Mouse (Mus musculus): ENCODE measurements around the gene Serpine3. TPM values are rescaled to one million over a fixed set of nuclear protein-coding genes. Genes with fewer than 3 reads are reported as not detected.
"Not testable (repeated sequence)": the region's sequence is repeated elsewhere in the genome, so short reads cannot be mapped to it uniquely, and the experiment has no call there.

The Serpine3 gene
- total RNA-seq (2021) = not detected
- long read RNA-seq, experiment 1 = 0 reads
- long read RNA-seq, experiment 2, partial matches to known transcripts = 0 of 1 reads
- long read RNA-seq, experiment 2, other reads (novel, unspliced or antisense) = 1 of 1 reads

DNA sequence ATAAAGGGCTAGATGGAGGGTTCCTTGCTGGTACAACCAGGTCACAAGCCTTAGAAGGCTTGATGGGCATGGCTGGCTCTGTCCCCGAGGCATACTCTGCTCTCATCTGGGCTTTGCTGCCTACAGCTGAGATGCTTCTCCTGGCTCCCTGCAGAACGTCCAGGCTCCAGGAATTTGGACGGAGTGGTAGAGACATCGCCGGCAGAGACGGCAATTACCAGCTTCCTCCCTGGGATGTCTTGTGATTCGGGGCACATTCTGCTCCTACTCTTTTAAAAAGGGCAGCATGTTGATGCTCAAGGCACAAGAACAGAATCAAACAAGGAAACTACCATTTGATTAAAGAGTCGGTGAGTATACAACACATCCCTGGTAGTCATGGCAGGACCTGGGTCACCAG lies at the start of gene Serpine3:
Gene Serpine3, plus strand, starts transcription at position 301 of the 400 bp plus-strand sequence.
- no peak for DNase-seq

DNA sequence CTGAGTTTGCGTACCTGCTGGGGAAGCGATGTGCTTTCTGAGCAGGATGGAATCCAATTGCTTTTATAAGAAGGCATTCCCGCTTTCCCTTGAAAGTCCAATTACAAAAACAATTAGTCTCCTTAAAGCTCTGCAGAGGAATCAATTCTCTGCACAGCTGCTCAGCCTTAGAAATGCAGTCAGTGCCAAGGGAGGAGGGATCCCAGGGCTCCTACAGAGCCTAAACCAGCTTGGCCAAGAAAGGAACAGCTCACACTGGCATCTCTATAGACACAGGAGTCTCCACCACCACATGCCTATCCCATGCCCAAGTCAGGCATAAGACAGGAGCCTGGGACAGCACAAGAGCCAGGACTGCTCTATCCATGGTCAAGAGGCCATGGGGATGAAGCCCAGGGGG lies 41.1 kb upstream of the Serpine3 start:
- DNase-seq = no peak

DNA sequence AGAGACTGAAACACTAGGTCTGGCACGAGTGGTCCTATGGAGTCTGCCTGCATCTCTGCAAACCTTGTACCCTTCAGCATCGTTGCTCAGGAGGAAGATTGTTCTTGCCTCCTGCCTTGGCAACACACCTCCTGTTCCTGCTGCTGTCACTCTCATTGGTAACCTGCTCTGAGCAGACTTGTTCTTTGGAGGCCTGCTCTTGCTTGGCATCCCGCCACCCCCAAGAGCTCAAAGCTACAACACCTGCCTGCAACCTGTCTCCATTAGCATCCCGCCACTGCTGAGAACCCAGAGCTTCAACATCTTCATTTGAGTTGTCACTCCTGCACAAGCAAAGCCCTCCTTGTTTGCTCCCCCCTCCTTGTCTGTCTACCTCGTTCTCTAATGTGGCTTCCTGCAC lies 35.5 kb upstream of the Serpine3 start:
- no peak for DNase-seq

DNA sequence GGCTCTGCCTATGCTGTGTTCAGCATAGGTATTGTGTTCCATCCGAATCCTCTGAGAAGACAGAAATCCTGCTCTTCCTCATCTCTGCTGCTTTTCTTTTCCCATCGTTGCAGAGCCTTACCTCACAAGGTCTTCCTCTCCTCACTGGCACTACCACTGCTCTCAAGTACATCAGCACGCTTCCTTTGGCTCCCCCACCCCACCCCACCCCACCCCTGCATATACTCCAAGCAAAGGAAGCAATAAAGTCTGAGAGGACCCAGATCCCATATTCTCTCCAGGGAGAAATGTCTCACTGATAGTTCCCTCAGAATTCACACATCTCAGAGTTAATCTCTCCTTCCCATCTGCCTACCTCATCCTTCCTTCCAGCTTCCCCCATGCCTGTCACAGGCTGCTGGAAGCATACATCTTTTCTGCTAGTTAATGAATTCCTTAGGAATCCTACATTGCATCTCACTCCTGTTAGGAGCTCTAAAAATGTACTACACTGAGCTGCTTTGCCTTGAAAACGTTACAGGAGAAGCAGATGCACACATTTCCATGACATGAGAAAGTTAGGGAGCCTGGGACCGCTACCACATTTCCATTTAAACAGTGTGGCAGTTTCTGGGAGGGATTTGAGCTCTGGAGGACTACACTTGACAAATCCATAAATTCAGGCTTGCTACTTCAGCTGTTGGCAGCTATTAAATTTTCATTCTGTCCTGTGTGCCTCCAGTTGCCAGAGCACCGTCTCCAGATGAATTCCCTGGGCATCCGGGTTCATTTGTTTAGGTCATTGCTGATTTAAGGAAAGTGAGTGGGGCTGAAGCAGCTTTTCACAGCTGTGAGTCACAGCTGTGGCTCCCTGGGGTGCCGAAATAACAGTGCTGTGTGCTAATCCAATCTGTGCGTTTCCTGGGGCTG lies 25.8 kb upstream of the Serpine3 start:
- no peak for DNase-seq

DNA sequence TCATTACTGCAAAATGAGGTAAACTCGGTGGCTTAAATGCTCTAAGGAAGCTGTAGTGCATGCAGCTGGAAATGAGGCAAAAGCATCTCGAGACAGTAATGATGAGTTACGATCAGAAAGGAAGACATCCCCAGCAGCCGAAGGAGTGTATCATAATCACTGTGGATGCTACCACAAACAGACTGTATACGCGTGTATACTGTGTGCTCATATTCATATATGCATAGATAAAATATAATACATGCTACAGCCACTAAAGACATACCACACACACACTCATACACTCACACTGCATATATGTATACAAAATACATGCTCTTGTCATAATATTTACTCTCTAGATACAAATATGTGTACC lies 25.1 kb upstream of the Serpine3 start:
- no peak for DNase-seq

DNA sequence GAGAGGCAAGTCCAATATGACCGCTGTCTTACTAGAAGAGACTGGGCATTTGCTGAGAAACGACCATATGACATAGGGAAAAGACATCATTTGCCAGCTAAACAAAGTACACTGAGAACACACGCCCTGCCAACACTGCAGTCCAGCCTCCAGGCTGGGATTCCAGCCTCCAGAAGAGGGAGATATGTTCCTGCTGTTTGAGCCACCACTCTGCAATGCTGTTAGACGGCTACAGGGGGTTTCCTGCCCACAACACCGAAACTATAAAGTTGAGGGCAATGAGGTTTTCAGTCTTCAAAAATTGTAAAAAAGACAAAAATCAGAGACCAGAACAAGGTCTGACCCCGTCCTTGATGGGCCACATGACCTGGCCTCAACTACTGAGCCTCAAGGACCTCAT lies 24.4 kb upstream of the Serpine3 start:
- DNase-seq = peak; percentile 29 to 41

DNA sequence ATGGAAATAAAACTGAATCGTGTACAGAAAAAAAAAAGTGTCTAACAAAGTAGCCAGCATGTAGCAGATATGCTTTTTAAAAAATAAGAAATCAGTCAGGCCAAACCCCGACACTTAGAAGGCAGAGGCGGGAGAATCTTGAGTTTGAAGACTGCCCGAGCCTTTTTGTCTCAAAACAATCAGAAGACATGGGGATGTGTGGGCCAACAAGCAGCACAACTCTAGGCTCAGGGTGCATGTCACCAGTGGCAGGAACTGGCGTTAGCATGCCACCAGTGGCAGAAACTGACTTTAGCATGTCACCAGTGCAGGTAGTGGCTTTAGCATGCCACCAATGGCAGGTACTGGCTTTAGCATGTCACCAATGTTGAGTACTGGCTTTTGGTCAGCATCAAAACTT lies 23.9 kb upstream of the Serpine3 start:
- DNase-seq = peak in 1 of 2 experiments; percentile 1

DNA sequence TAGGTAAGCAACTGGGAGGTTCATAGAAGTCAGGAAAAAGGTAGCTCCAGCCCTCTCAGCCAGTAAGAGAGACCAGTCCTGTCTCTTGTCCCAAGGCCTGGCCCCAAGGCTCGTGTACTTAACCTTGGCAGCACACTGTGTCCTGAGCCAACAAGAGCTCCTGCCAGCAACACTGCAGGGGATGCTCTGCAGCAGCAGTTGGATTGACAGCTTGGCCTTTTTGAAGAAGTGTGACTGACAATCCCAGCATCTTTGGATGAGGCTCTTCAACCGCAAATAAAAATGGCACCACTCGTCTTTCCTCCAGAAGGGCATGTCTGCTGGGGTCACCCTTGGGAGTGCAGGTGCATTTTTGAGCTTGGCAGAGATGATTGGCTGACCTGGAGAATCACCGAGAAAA lies 23.1 kb upstream of the Serpine3 start:
- DNase-seq = peak; percentile 9 to 20

DNA sequence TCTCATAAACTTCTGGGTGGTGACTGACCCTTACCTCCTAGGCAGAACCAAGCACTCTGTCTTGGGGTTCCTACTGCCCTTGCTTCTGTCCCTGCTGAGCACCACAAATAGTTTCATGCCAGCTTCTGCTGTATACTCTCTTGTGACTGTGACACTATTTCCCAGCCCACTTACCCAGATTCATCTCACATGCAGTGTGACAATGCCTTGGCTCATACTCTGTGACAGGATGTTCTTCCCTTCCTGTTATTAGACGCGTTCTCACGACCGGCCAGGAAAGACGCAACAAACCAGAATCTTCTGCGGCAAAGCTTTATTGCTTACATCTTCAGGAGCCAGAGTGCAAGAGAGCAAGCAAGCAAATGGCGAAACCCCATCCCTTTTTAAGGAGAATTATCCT lies 21.1 kb upstream of the Serpine3 start:
- DNase-seq = not testable (repeated sequence)

DNA sequence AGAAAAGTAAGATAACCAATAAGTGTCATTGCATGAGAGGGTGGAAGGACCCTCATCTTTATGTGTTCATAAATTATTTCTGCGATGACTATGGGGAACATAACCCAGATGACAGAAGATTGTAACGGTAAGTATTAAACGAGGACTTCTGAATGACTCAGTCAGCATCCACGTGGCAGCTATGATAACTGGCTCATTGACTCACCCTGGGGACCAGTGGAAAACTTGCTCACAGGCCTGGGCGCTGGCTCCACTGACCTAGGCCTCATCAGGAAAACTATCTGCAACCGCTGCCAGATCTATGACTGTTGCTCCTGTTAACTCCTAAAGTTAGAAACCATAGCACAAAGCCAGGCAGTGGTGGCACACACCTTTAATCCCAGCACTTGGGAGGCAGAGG lies 15.1 kb upstream of the Serpine3 start:
- DNase-seq = peak in 1 of 2 experiments; percentile 15

DNA sequence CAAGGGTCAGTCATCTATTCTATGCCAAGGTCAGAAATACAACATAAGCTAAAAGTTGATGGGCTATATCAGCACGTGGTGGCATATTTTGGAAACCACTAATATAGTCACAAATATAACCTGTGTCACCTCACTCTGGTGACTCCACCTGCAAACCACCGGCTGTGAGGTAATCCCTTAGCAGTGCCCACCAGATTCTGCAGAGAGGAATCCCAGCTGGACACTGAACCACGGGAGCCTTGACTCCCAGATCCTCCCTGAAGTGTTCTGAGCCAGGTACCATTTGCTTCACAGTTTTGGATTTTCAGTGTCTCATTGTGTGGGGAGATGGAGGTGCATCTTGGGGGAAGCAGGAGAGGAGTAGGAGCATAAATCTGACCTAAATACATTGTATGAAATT lies 13.1 kb upstream of the Serpine3 start:
- no peak for DNase-seq

DNA sequence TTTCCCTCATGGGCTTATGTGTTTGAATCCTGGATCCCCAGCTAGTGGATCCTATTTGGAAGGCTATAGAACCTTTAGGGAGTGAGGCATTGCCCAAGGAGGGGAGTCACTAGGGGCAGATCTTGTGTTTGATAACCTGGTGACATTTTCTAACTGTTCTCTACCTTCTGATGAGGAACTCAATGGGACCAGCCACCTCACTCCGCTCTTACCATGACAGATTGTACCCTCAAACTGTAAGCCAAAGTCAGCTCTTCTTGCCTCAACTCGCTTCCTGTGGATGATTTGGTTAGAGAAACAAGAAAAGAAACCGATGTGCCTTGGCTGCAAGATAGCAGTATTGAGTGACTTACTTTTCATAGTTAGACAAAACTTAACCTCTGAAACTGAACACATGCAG lies 11.7 kb upstream of the Serpine3 start:
- no peak for DNase-seq

DNA sequence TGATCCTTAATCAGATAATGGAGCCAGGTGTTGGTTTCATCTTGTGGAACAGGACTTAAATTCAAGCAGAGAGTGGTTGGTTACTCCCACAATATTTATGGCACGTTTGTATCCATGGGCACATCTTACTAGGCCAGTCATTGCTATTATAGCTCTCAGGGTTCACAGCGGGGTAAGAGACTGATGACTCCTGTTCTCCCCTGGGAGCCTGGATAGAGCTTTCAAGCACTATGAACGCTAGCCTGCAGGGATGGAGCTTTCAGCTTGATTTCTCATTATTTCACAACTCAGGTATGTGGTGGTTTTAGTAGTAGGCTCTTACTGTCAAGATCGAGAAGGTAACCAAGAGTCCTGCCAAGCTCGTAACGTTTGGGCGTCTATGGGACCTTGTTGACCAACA lies 7.5 kb upstream of the Serpine3 start:
- DNase-seq = no peak

DNA sequence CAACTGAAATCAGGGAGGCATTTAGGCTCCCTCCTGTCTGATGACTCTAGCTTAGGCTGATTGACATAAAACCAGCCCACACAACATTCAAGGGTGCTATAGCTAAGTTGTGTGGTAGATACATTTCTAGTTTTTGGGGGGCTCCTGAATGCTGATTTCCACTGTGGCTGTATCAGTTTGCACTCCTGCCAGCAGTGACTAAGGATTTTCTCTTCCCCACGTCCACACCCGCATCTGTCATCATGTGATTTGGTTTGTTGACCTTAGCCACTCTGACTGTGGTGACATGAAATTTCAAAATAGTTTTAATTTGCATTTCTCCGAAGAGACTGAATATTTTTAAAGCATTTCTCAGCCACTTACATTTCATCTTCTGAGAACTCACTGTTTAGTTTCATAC lies 6.0 kb upstream of the Serpine3 start:
- no peak for DNase-seq

DNA sequence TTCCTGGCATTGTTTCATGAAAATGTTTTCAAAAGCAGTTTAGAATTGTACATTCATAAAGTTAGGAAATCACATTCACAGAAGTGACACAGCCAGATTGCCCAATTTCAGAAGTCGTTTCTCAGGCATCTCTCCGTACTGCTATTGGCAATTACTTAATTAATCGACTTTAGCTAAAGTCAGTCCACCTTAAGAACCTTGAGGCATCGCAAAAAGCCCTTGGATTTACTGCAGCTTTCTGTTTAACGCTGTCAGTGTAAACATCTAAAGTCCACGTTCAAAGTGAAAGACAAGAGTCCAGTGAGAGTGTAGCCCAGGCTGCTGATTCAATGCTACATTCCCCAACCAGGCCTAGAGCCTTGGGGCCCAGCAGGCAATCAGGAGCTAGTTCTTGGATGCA lies 1.1 kb upstream of the Serpine3 start:
- no peak for DNase-seq

DNA sequence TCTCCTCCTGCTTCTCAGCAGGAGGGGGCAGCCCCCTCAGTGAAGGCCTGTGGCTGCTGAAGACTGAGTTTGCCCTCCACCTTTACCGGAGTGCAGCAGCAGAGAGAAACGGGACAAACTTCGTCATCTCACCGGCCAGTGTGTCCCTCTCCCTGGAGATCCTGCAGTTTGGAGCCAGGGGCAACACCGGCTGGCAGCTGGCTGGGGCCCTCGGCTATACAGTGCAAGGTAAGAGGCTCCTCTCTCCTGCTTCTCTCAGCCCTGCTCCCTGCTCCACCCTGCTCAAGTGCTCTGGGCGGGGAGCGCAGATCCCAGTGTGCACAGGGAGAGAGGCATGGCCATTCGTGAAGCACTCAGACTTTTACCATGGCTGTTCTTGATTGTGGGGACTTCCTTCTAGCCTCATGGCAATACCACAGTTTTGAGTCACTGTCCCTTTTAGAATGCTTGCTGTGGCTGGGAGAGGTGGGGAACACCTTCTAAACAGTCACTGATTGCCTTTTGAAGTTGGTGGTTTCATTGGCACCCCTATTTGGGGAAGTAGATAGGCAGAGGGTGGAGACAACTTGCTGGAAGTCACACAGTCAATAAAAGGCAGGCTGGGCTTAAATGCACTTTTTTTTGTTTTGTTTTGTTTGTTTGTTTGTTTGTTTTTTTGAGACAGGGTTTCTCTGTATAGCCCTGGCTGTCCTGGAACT lies 1.7 kb downstream of the Serpine3 start:
- DNase-seq = peak; percentile 8 to 25

DNA sequence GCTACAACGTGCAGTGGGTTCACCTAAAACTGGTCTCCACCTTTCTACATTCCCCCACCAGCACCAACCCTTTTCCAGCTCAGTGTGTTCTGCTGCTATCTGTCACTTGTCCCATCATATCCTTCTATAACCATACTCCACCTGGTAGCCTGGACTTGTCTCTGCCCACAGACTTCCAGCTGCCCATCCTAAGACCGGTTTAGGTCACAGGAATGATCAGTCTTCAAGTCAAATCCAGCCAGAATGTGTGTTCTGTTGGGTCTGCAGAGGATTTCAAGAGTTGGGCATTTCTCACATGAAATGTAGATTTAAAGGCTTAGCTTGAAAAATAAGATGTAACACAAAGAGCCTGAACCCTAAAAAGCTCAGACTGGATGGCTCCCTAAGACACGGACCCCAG lies 10.2 kb downstream of the Serpine3 start:
- DNase-seq = no peak

DNA sequence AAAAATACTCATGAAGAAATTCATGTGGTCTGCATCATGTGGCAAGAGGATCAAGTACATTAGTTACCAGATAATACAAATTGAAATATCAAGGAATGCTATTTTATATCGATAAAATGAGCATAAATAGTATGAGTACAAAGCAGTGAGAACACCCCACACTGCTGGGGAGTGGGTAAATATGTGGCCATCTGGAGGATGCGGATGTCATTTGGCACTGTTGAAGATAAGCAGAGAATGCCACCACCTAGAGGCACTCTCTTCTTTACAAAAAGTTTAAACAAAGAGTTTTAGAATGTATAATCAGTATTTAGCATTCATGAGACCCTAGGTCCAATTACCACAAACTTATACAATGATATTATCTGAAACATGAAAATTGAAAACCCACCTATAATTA lies 54.7 kb downstream of the Serpine3 start:
- DNase-seq = no peak

DNA sequence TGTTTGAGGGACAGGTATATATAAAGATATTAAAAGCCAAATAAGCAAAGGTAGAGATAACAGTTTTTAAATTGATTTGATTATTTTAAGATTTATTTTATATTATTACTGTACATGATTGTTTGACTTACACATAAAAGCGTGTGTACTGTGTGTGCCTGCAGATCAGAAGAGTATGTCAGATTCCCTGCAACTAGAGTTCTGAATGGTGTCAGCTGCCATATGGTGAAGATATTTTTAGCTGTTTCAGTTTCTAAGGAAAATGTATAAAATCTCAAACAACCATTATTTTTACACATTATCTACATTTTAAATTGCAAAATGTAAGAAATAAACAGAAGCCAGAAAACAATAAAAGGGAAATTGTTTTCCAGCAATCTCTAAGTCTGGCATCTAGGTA lies 58.2 kb downstream of the Serpine3 start:
- no peak for DNase-seq

DNA sequence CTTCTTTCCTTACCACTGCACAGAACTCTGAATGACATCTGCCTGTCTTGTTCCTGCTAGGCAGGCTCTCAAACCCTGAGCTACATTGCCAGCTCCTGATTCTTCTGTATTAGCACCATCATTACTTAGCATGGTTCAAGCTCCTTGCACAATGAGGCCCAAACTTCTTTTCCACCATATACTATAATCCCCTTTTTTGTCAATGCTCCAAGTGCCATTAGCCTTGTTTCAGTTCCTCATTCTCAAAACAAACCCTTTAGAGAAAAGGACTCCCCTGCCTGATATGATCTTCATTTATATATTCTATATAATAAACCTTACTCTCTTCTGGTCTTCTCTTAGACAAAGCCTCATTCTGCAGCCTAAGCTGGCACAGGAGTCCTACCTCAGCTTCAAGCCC lies 61.1 kb downstream of the Serpine3 start:
- no peak for DNase-seq

DNA sequence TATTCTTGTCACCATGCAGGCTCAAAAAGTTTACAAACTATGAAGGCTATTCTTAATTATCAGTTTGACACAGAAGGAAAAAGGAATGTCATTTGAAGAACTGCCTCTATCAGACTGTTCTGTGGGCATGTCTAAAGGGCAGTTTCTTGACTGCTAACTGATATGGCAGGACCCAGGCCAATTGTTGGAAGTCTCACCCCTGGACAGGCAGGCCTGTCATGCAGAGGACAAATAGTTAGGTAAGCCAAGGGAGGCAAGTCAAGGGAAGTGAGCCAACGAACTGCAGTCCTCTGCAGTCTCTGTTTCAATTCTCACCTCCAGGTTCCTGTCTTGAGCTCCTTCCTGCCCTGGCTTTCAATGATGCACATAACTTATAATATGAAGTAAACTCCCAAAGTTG lies 68.4 kb downstream of the Serpine3 start:
- no peak for DNase-seq

DNA sequence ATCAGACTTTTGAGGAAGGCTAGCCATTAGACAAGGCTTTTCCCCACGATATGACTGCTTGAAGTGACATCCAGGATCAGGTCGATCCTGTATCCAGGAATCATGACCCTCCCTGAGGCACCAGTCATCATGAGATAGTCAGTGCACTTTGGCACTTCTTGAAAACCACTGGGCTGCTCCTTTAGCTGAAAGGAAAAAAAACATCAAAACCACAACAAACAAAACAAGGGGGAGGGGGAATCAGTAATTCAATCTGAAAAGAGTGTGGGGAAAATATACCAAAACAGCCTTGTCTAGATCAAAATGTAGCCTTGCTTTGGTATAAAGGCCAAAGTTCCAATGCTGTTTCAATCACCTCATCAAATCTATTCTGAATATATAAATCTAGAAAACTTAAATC lies 70.2 kb downstream of the Serpine3 start:
- no peak for DNase-seq

DNA sequence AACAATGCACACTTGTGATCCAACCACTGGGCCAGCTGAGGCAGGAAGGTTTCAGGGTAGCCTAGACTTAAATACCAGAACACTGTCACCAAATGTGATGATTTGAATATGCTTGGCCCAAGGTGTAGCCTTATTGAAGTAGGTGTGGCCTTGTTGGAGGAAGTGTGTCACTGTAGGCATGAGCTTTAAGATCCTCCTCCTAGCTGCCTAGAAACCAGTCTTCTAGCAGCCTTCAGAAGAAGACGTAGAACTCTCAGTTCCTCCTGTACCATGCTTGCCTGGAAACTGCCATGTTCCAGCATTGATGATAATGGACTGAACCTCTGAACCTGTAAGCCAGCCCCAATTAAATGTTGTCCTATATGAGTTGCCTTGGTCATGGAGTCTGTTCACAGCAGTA lies 72.2 kb downstream of the Serpine3 start:
- DNase-seq = no peak

All from adrenal gland, postnatal 36 days (tissue).